In the genomic region with DNA sequence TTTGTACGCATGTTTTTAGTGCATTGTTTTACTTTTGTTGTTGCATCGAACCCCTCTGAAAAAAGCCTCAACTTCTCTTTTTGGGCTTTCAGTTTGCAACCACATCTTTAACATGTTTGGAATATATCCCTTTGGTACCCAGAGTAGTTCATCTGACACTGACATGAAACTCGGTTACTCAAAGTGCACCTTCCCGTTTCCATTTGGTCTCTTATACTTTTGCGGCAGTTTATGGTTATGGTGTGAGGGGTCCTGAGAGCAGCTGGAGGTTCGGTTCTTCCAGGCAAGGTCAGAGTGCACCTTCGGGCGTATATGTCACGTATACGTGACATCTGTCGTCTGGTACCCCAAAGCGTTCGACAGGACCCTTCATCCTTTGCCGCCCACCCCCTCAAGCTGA, we compare ENCODE assay signal across 8 mouse cellular contexts. TPM values are rescaled to one million over a fixed set of nuclear protein-coding genes. Genes with fewer than 3 reads are reported as not detected.
DNase-seq lines count a peak whose midpoint lies in the region; ATAC-seq and TF ChIP-seq lines count a peak whose summit lies in the region.

No protein-coding gene starts in this region.

- peak overlapping the region; percentile 58; the same call in 1 of the 2 replicates for H3K9ac ChIP-seq in heart, embryonic 15.5 days
- no peak overlapping the region; the same call in 1 of the 2 replicates for H3K9ac ChIP-seq in MEL (ENCODE audit: control insufficient read depth, low read depth, low read length, poor library complexity, severe bottlenecking)
- H3K9ac ChIP-seq in hindbrain, embryonic 12.5 days = peak overlapping the region; percentile 84
- H3K9ac ChIP-seq in midbrain, embryonic 11.5 days (ENCODE audit: low read length) = peak overlapping the region; percentile 77

- H3K4me2 ChIP-seq in heart, embryonic 15.5 days = peak overlapping the region; percentile 96
- peak overlapping the region; percentile 98 for H3K4me2 ChIP-seq in hindbrain, embryonic 12.5 days (replicated peaks)
- H3K4me2 ChIP-seq in midbrain, embryonic 11.5 days = peak overlapping the region; percentile 97

- no peak for TF ChIP-seq RAD21 in MEL (IDR thresholded peaks at IDR 0.05; ENCODE audit: low read depth, low read length)

- DNase-seq in heart, postnatal 4 days = no peak
- no peak for DNase-seq in MEL (ENCODE audit: low read depth, low spot score)
- DNase-seq in midbrain, embryonic 11.5 days (ENCODE audit: low spot score, missing footprints) = peak; percentile 88
- DNase-seq in embryo, embryonic 10 days (ENCODE audit: low spot score) = no peak
- no peak for DNase-seq in spleen, postnatal 4 days (ENCODE audit: low spot score in 2 of 2)
- no peak for DNase-seq in frontal cortex, postnatal 25 days (ENCODE audit: low spot score in 2 of 2)

- no peak for ATAC-seq in heart, embryonic 15.5 days (replicated peaks; ENCODE audit: insufficient number of reproducible peaks, insufficient read depth, low FRiP score, low read depth)
- ATAC-seq in hindbrain, embryonic 12.5 days (ENCODE audit: low FRiP score) = no peak
- ATAC-seq in midbrain, embryonic 11.5 days (ENCODE audit: low FRiP score) = no peak; the same call in 1 of the 2 replicates

- no peak overlapping the region for H3K27ac ChIP-seq in heart, embryonic 15.5 days
- H3K27ac ChIP-seq in MEL (ENCODE audit: control insufficient read depth, low read depth, low read length) = no peak overlapping the region
- no peak overlapping the region for H3K27ac ChIP-seq in hindbrain, embryonic 12.5 days
- no peak overlapping the region for H3K27ac ChIP-seq in midbrain, embryonic 11.5 days (ENCODE audit: low read depth, low read length)

- H3K27me3 ChIP-seq in heart, embryonic 15.5 days = peaks cover 78% of the 10 kb centered on the region
- H3K27me3 ChIP-seq in MEL (ENCODE audit: control insufficient read depth in 1 of 2, insufficient read depth in 2 of 2, low read length in 2 of 2) = no peaks in the 10 kb centered on the region; a peak in 1 of 4 replicates
- H3K27me3 ChIP-seq in hindbrain, embryonic 12.5 days = peaks cover 77% of the 10 kb centered on the region
- H3K27me3 ChIP-seq in midbrain, embryonic 11.5 days (ENCODE audit: control insufficient read depth, insufficient read depth, low read length) = peaks cover 42% of the 10 kb centered on the region

- H3K9me3 ChIP-seq in heart, embryonic 15.5 days (replicated peaks) = no peaks in the 10 kb centered on the region
- H3K9me3 ChIP-seq in MEL (replicated peaks; ENCODE audit: insufficient read depth, low read length) = no peaks in the 10 kb centered on the region
- H3K9me3 ChIP-seq in hindbrain, embryonic 12.5 days (replicated peaks) = no peaks in the 10 kb centered on the region
- H3K9me3 ChIP-seq in midbrain, embryonic 11.5 days (ENCODE audit: control insufficient read depth, low read length) = no peaks in the 10 kb centered on the region

- TF ChIP-seq EP300 in MEL (IDR thresholded peaks at IDR 0.05; ENCODE audit: low read depth in 1 of 2, low read length in 2 of 2) = no peak

- H3K79me2 ChIP-seq in MEL (ENCODE audit: control insufficient read depth, insufficient read depth, low read length, poor library complexity) = no peaks in the 10 kb centered on the region; the same call in 1 of the 2 replicates

- peaks cover 14% of the 10 kb centered on the region for H3K4me1 ChIP-seq in heart, embryonic 15.5 days (replicated peaks)
- peaks cover 3 to 25% of the 10 kb centered on the region in 2 experiments; a peak in 3 of 4 replicates for H3K4me1 ChIP-seq in MEL (ENCODE audit: control insufficient read depth in 1 of 2, insufficient read depth in 2 of 2, low read length in 2 of 2)
- peaks cover 23% of the 10 kb centered on the region for H3K4me1 ChIP-seq in hindbrain, embryonic 12.5 days
- peaks cover 13% of the 10 kb centered on the region for H3K4me1 ChIP-seq in midbrain, embryonic 11.5 days (ENCODE audit: control insufficient read depth, insufficient read depth, low read length)

- TF ChIP-seq CTCF in MEL (IDR thresholded peaks at IDR 0.05 in 2 of 3, conservative IDR thresholded peaks at IDR 0.05 in 1 of 3; ENCODE audit: control insufficient read depth in 1 of 3, insufficient read depth in 1 of 3, low read depth in 2 of 3, low read length in 3 of 3, poor library complexity in 1 of 3, severe bottlenecking in 1 of 3) = no peak

- TF ChIP-seq POLR2A in MEL (IDR thresholded peaks at IDR 0.05; ENCODE audit: control insufficient read depth in 1 of 2, insufficient read depth in 1 of 2, low read depth in 1 of 2, low read length in 2 of 2, poor library complexity in 1 of 2) = no peak

- no peaks in the 10 kb centered on the region for H3K36me3 ChIP-seq in heart, embryonic 15.5 days
- peaks cover 0 to 2% of the 10 kb centered on the region in 2 experiments; a peak in 2 of 4 replicates for H3K36me3 ChIP-seq in MEL (ENCODE audit: control insufficient read depth in 1 of 2, insufficient read depth in 2 of 2, low read length in 2 of 2)
- no peaks in the 10 kb centered on the region for H3K36me3 ChIP-seq in hindbrain, embryonic 12.5 days
- no peaks in the 10 kb centered on the region for H3K36me3 ChIP-seq in midbrain, embryonic 11.5 days (ENCODE audit: control insufficient read depth, insufficient read depth, low read length)

- 17% methylated on average over 14 of the region's 14 CpGs for WGBS in heart, embryonic 15.5 days
- WGBS in hindbrain, embryonic 12.5 days = 18% methylated on average over 14 of the region's 14 CpGs
- WGBS in midbrain, embryonic 11.5 days = 19% methylated on average over 14 of the region's 14 CpGs

- H3K4me3 ChIP-seq in heart, embryonic 15.5 days = peak overlapping the region; percentile 64
- H3K4me3 ChIP-seq in MEL (ENCODE audit: control insufficient read depth in 1 of 2, insufficient read depth in 1 of 2, low read depth in 2 of 2, low read length in 2 of 2) = peak overlapping the region; percentile 48 to 75
- H3K4me3 ChIP-seq in hindbrain, embryonic 12.5 days = peak overlapping the region; percentile 82
- peak overlapping the region; percentile 70 for H3K4me3 ChIP-seq in midbrain, embryonic 11.5 days (ENCODE audit: low read depth, low read length)

TF ChIP-seq in MEL, 35 proteins besides CTCF, POLR2A, EP300 and RAD21 (continues in another document):
- TF ChIP-seq POLR2AphosphoS2 (IDR thresholded peaks at IDR 0.05; ENCODE audit: low read length) = no peak
- no peak for TF ChIP-seq ZMIZ1 (IDR thresholded peaks at IDR 0.05; ENCODE audit: low read depth, low read length)
- TF ChIP-seq USF1 (IDR thresholded peaks at IDR 0.05; ENCODE audit: low read depth, low read length) = no peak
- TF ChIP-seq KAT2A (conservative IDR thresholded peaks at IDR 0.05; ENCODE audit: low read depth, low read length) = no peak
- TF ChIP-seq MAX (IDR thresholded peaks at IDR 0.05; ENCODE audit: low read length) = no peak
- no peak for TF ChIP-seq NELFE (IDR thresholded peaks at IDR 0.05; ENCODE audit: low read depth, low read length)
- no peak for TF ChIP-seq JUND (IDR thresholded peaks at IDR 0.05; ENCODE audit: low read depth, low read length)
- no peak for TF ChIP-seq POLR2AphosphoS5 (IDR thresholded peaks at IDR 0.05; ENCODE audit: borderline replicate concordance, low read depth, low read length)

RNA-seq across cellular contexts. Expression of gene Tmem8, which starts 0.3 kb away (rescaled TPM):
- polyA plus RNA-seq in heart, embryonic 15.5 days (2015; fragmentation: Nextera tagmentation; extraction: Ambion mirVana) = 0.77 and 1.3 TPM in 2 replicates
- total RNA-seq in heart, postnatal 4 days (2021) = 1 to 10 TPM; 1.4 to 1.7 TPM
- total RNA-seq in MEL (2012; rRNA removed) = 4.4 and 4.7 TPM in 2 replicates
- 10 to 100 TPM in 1 of 2 experiments, not detected in 1; 16.7 TPM for polyA plus RNA-seq in MEL (2012; ENCODE audit: insufficient read depth in 1 of 2, insufficient read length in 2 of 2, low read depth in 1 of 2, low replicate concordance in 2 of 2, missing spikeins in 1 of 2)
- polyA plus RNA-seq in hindbrain, embryonic 12.5 days (2016; fragmentation: Nextera tagmentation; extraction: Ambion mirVana) = 2.9 and 3.0 TPM in 2 replicates
- polyA plus RNA-seq in midbrain, embryonic 11.5 days (2014; fragmentation: Nextera tagmentation; extraction: Ambion mirVana) = 1.1 and 1.3 TPM in 2 replicates

RNA-seq across cellular contexts. Expression of gene Mrpl28, which starts 10.5 kb away (rescaled TPM):
- 195 and 202 TPM in 2 replicates for polyA plus RNA-seq in heart, embryonic 15.5 days (2015; fragmentation: Nextera tagmentation; extraction: Ambion mirVana)
- total RNA-seq in heart, postnatal 4 days (2021) = 10 to 100 TPM; 92.7 to 94.3 TPM
- 164 and 165 TPM in 2 replicates for total RNA-seq in MEL (2012; rRNA removed)
- polyA plus RNA-seq in MEL (2012; ENCODE audit: insufficient read depth in 1 of 2, insufficient read length in 2 of 2, low read depth in 1 of 2, low replicate concordance in 2 of 2, missing spikeins in 1 of 2) = 100 to 1,000 TPM; 148 to 174 TPM
- 171 and 184 TPM in 2 replicates for polyA plus RNA-seq in hindbrain, embryonic 12.5 days (2016; fragmentation: Nextera tagmentation; extraction: Ambion mirVana)
- 256 and 275 TPM in 2 replicates for polyA plus RNA-seq in midbrain, embryonic 11.5 days (2014; fragmentation: Nextera tagmentation; extraction: Ambion mirVana)

RNA-seq across cellular contexts. Expression of gene Nme4, which starts 17.3 kb away (rescaled TPM):
- 48.8 and 61.8 TPM in 2 replicates for polyA plus RNA-seq in heart, embryonic 15.5 days (2015; fragmentation: Nextera tagmentation; extraction: Ambion mirVana)
- total RNA-seq in heart, postnatal 4 days (2021) = 10 to 100 TPM; 10.3 to 10.8 TPM
- total RNA-seq in MEL (2012; rRNA removed) = 89.1 and 115 TPM in 2 replicates
- polyA plus RNA-seq in MEL (2012; ENCODE audit: insufficient read depth in 1 of 2, insufficient read length in 2 of 2, low read depth in 1 of 2, low replicate concordance in 2 of 2, missing spikeins in 1 of 2) = 100 to 1,000 TPM; 125 to 430 TPM
- polyA plus RNA-seq in hindbrain, embryonic 12.5 days (2016; fragmentation: Nextera tagmentation; extraction: Ambion mirVana) = 50.4 and 52.9 TPM in 2 replicates
- polyA plus RNA-seq in midbrain, embryonic 11.5 days (2014; fragmentation: Nextera tagmentation; extraction: Ambion mirVana) = 51.5 and 57.7 TPM in 2 replicates

RNA-seq across cellular contexts. Expression of gene Decr2, which starts 22.6 kb away (rescaled TPM):
- 36.0 and 36.9 TPM in 2 replicates for polyA plus RNA-seq in heart, embryonic 15.5 days (2015; fragmentation: Nextera tagmentation; extraction: Ambion mirVana)
- 10 to 100 TPM; 14.6 to 17.0 TPM for total RNA-seq in heart, postnatal 4 days (2021)
- 6.5 TPM in 2 replicates for total RNA-seq in MEL (2012; rRNA removed)
- 10 to 100 TPM in 1 of 2 experiments, not detected in 1; 11.3 TPM for polyA plus RNA-seq in MEL (2012; ENCODE audit: insufficient read depth in 1 of 2, insufficient read length in 2 of 2, low read depth in 1 of 2, low replicate concordance in 2 of 2, missing spikeins in 1 of 2)
- polyA plus RNA-seq in hindbrain, embryonic 12.5 days (2016; fragmentation: Nextera tagmentation; extraction: Ambion mirVana) = 33.1 and 33.8 TPM in 2 replicates
- polyA plus RNA-seq in midbrain, embryonic 11.5 days (2014; fragmentation: Nextera tagmentation; extraction: Ambion mirVana) = 17.0 and 18.1 TPM in 2 replicates

RNA-seq across cellular contexts. Expression of gene Axin1, which starts 25.7 kb away (rescaled TPM):
- polyA plus RNA-seq in heart, embryonic 15.5 days (2015; fragmentation: Nextera tagmentation; extraction: Ambion mirVana) = 8.8 and 12.5 TPM in 2 replicates
- 10 to 100 TPM; 28.3 to 28.4 TPM for total RNA-seq in heart, postnatal 4 days (2021)
- 32.1 and 33.5 TPM in 2 replicates for total RNA-seq in MEL (2012; rRNA removed)
- 10 to 100 TPM in 1 of 2 experiments, not detected in 1; 54.2 TPM for polyA plus RNA-seq in MEL (2012; ENCODE audit: insufficient read depth in 1 of 2, insufficient read length in 2 of 2, low read depth in 1 of 2, low replicate concordance in 2 of 2, missing spikeins in 1 of 2)
- polyA plus RNA-seq in hindbrain, embryonic 12.5 days (2016; fragmentation: Nextera tagmentation; extraction: Ambion mirVana) = 17.7 and 19.4 TPM in 2 replicates
- 11.4 and 12.7 TPM in 2 replicates for polyA plus RNA-seq in midbrain, embryonic 11.5 days (2014; fragmentation: Nextera tagmentation; extraction: Ambion mirVana)
